Comparison of ENCODE assay signal across 11 mouse cellular contexts in genomic region chr5:113461582-113461981, GRCm38 (mm10). TPM values are rescaled to one million over a fixed set of nuclear protein-coding genes. Genes with fewer than 3 reads are reported as not detected.
DNase-seq lines count a peak whose midpoint lies in the region; ATAC-seq and TF ChIP-seq lines count a peak whose summit lies in the region.
"Had no signal": no experiment of that assay in that cellular context is flagged by ENCODE, and none has a peak within 500 bp of the region (broad histone marks: within the 10 kb centered on the region; RNA-seq: fewer than 3 reads in every experiment).

No protein-coding gene starts in this region.

- peak; percentile 45 to 48 for DNase-seq in cerebellum, postnatal 10 days
- DNase-seq in cerebellum, adult 11-12 months: no peak
- DNase-seq in lung, adult 2 months: no peak
- no peak for DNase-seq in layer of hippocampus, adult 18-20 months (ENCODE audit: low spot score in 2 of 2)
- DNase-seq: adrenal gland, adult 2 months; liver; right cerebral cortex, postnatal 4 days had no signal

- H3K9ac ChIP-seq in lung, embryonic 16.5 days (ENCODE audit: low read length): no peak overlapping the region
- H3K9ac ChIP-seq in hindbrain, embryonic 15.5 days: peak overlapping the region; percentile 19; the same call in 1 of the 2 replicates
- no peak overlapping the region for H3K9ac ChIP-seq in neural tube, embryonic 14.5 days (replicated peaks; ENCODE audit: low read depth, low read length)
- H3K9ac ChIP-seq in kidney, embryonic 16.5 days (replicated peaks; ENCODE audit: low read length): no peak overlapping the region

- H3K36me3 ChIP-seq in lung, embryonic 16.5 days (ENCODE audit: control insufficient read depth, insufficient read depth, low read length): no peaks in the 10 kb centered on the region
- no peaks in the 10 kb centered on the region for H3K36me3 ChIP-seq in hindbrain, embryonic 15.5 days
- H3K36me3 ChIP-seq in neural tube, embryonic 14.5 days (ENCODE audit: control insufficient read depth, insufficient read depth, low read length): no peaks in the 10 kb centered on the region
- H3K36me3 ChIP-seq in kidney, embryonic 16.5 days (ENCODE audit: insufficient read depth, low read length): no peaks in the 10 kb centered on the region

- WGBS in lung, embryonic 16.5 days: 12% methylated on average over 16 of the region's 16 CpGs
- WGBS in lung, adult 2 months: 15% methylated on average over 16 of the region's 16 CpGs
- WGBS in hindbrain, embryonic 15.5 days: 4% methylated on average over 16 of the region's 16 CpGs
- 7% methylated on average over 16 of the region's 16 CpGs for WGBS in neural tube, embryonic 14.5 days
- 9% methylated on average over 16 of the region's 16 CpGs for WGBS in kidney, embryonic 16.5 days

- no peaks in the 10 kb centered on the region for H3K4me1 ChIP-seq in lung, embryonic 16.5 days (replicated peaks; ENCODE audit: control insufficient read depth, insufficient read depth, low read length)
- no peaks in the 10 kb centered on the region for H3K4me1 ChIP-seq in lung, adult 2 months (ENCODE audit: control insufficient read depth, insufficient read depth, low read length)
- peaks cover 27% of the 10 kb centered on the region for H3K4me1 ChIP-seq in hindbrain, embryonic 15.5 days (replicated peaks)
- H3K4me1 ChIP-seq in neural tube, embryonic 14.5 days (ENCODE audit: control insufficient read depth, insufficient read depth, low read length): peaks cover 12% of the 10 kb centered on the region
- H3K4me1 ChIP-seq in kidney, embryonic 16.5 days (ENCODE audit: insufficient read depth, low read length): peaks cover 6% of the 10 kb centered on the region; the same call in 1 of the 2 replicates

- peak overlapping the region; percentile 22; the same call in 1 of the 2 replicates for H3K4me2 ChIP-seq in lung, embryonic 16.5 days (ENCODE audit: low read depth, low read length)
- H3K4me2 ChIP-seq in hindbrain, embryonic 15.5 days: peak overlapping the region; percentile 48
- H3K4me2 ChIP-seq in neural tube, embryonic 14.5 days (ENCODE audit: low read depth, low read length): peak overlapping the region; percentile 44
- H3K4me2 ChIP-seq in kidney, embryonic 16.5 days (replicated peaks; ENCODE audit: low read depth, low read length): no peak overlapping the region; the same call in 1 of the 2 replicates

- ATAC-seq in lung, embryonic 16.5 days (ENCODE audit: low read depth): no peak
- 0 out of 2 replicates have a peak, but pooled peaks have one; percentile 23 for ATAC-seq in hindbrain, embryonic 15.5 days (ENCODE audit: low FRiP score, low read depth)
- peak; percentile 35; the same call in 1 of the 2 replicates for ATAC-seq in neural tube, embryonic 14.5 days (ENCODE audit: low read depth)
- no peak for ATAC-seq in kidney, embryonic 16.5 days (ENCODE audit: low FRiP score, low TSS enrichment)

- no peak for TF ChIP-seq POLR2A in lung, adult 2 months (IDR thresholded peaks at IDR 0.05; ENCODE audit: borderline replicate concordance, extremely low read depth, low read depth, low read length)

- H3K4me3 ChIP-seq in lung, embryonic 16.5 days (ENCODE audit: low read length): no peak overlapping the region
- H3K4me3 ChIP-seq in lung, adult 2 months (replicated peaks; ENCODE audit: extremely low read depth, low read depth, low read length): no peak overlapping the region
- peak overlapping the region; percentile 20 for H3K4me3 ChIP-seq in hindbrain, embryonic 15.5 days
- H3K4me3 ChIP-seq in neural tube, embryonic 14.5 days (ENCODE audit: low read depth, low read length): no peak overlapping the region
- no peak overlapping the region for H3K4me3 ChIP-seq in kidney, embryonic 16.5 days (ENCODE audit: low read length)

- H3K27me3 ChIP-seq in lung, embryonic 16.5 days (ENCODE audit: control insufficient read depth, insufficient read depth, low read depth, low read length): peaks cover 27% of the 10 kb centered on the region
- no peaks in the 10 kb centered on the region for H3K27me3 ChIP-seq in hindbrain, embryonic 15.5 days
- H3K27me3 ChIP-seq in neural tube, embryonic 14.5 days (ENCODE audit: control insufficient read depth, insufficient read depth, low read length): no peaks in the 10 kb centered on the region
- H3K27me3 ChIP-seq in kidney, embryonic 16.5 days (ENCODE audit: insufficient read depth, low read length): peaks cover 9% of the 10 kb centered on the region

- no peaks in the 10 kb centered on the region for H3K9me3 ChIP-seq in lung, embryonic 16.5 days (ENCODE audit: control insufficient read depth, low read length)
- no peaks in the 10 kb centered on the region for H3K9me3 ChIP-seq in hindbrain, embryonic 15.5 days
- H3K9me3 ChIP-seq in neural tube, embryonic 14.5 days (ENCODE audit: control insufficient read depth, low read length): no peaks in the 10 kb centered on the region
- no peaks in the 10 kb centered on the region for H3K9me3 ChIP-seq in kidney, embryonic 16.5 days (ENCODE audit: low read length)

- TF ChIP-seq CTCF in lung, adult 2 months (IDR thresholded peaks at IDR 0.05; ENCODE audit: insufficient read depth, low read length): no peak

- H3K27ac ChIP-seq in lung, embryonic 16.5 days (ENCODE audit: low read length): no peak overlapping the region
- H3K27ac ChIP-seq in hindbrain, embryonic 15.5 days (replicated peaks): 0 out of 2 replicates have a peak overlapping the region, but pooled peaks have one; percentile 7
- H3K27ac ChIP-seq in neural tube, embryonic 14.5 days (ENCODE audit: low read depth, low read length): no peak overlapping the region
- H3K27ac ChIP-seq in kidney, embryonic 16.5 days (ENCODE audit: low read length): no peak overlapping the region

RNA-seq across cellular contexts. Expression of gene Wscd2, which starts 28.6 kb away (rescaled TPM):
- 4.5 and 4.8 TPM in 2 replicates for polyA plus RNA-seq in lung, embryonic 16.5 days (2015; fragmentation: Nextera tagmentation; extraction: Ambion mirVana)
- polyA plus RNA-seq in lung, adult 2 months (2012; rRNA removed): 3.9 and 4.9 TPM in 2 replicates
- polyA plus RNA-seq in hindbrain, embryonic 15.5 days (2015; fragmentation: Nextera tagmentation; extraction: Ambion mirVana): 13.2 and 13.8 TPM in 2 replicates
- 19.9 and 20.3 TPM in 2 replicates for polyA plus RNA-seq in neural tube, embryonic 14.5 days (2014; fragmentation: Nextera tagmentation; extraction: Ambion mirVana)
- 3.0 and 3.2 TPM in 2 replicates for polyA plus RNA-seq in kidney, embryonic 16.5 days (2015; fragmentation: Nextera tagmentation; extraction: Ambion mirVana)
- 10 to 100 TPM; 81.3 to 83.7 TPM for total RNA-seq in layer of hippocampus, adult 18-20 months (2021)

Comparison
In these comparisons a context has a peak if more than half of its experiments do, and no peak if none do; other contexts are left out.
1. DNase-seq: peak in cerebellum, postnatal 10 days (2 of 2); none in cerebellum, adult 11-12 months (single experiment), lung, adult 2 months (single experiment) and layer of hippocampus, adult 18-20 months (0 of 2).
2. ATAC-seq: peak in hindbrain, embryonic 15.5 days (single experiment) and neural tube, embryonic 14.5 days (single experiment); none in lung, embryonic 16.5 days (single experiment) and kidney, embryonic 16.5 days (single experiment).